Mouse (Mus musculus) heart, postnatal 0 days (tissue): Measurements from ENCODE around the gene Rbbp5.

ENCODE experiments used
- CTCF ChIP-seq: IDR thresholded peaks from 2 replicates; pipeline ENCODE4 v1.5.1; 2016; ENCODE audit warnings: antibody characterized with exemption, control low read depth, low read depth
- EP300 ChIP-seq: IDR thresholded peaks from 2 replicates; pipeline ENCODE4 v1.6.1; 2016; ENCODE audit warnings: antibody characterized with exemption, low read depth

DNA sequence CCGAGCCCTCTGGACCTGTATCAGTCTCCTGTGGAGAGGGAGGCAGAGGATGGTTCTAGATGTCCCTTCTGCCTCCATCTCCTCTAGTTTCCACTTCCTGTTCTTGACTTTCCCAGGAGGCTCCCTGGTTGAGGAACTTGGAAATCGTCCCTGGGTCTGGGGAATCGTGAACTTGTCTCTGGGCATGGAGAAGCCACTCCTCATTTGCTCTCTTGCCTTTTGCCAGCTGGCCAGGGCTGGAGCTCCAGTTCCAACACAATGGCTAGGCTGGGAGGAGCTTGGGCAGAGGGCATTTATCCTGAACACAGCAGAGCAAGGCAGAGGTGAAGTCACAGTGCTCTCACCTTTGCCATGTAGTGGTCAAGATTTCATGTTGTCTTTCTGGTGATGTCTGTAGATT is 59.3 kb downstream of the Rbbp5 start:
- TF ChIP-seq EP300 (no peak), CTCF (no peak)
